Mouse (Mus musculus): ENCODE results near the gene Rpa1. TPM values are rescaled to one million over a fixed set of nuclear protein-coding genes. Genes with fewer than 3 reads are reported as not detected.

Rpa1 gene
- polyA plus RNA-seq, 1 experiment from 2014 or later = 69.1 TPM

DNA sequence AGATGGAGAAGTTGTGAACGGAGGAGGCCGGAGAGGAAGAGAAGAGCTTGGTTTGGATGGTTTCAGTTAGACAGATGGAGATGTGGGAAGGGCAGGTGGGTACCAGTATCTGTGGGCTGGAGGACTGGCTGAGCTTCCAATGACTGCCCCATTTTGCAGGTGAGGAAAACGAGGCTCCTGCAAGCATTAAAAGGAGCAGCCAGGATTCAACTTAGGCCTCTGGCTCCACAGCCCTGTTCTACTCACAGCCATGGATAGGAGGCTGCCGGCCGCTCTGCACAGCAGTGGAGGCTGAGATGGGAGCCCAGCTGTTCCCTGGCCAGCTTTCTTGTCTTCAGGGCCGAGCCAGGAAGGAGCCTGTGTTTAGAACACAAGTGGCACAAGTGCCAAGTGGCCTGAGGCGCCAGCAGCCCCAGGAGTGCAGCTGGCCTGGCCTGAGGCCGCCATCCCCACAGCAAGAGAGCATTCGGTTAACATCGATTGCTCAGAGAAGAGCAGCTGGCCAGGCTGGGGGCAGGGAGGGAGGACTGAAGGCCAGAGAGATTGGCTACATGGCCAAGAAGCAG lies 88.0 kb downstream of the Rpa1 start:
- Histone ChIP-seq H3K27ac (no peak overlapping the region; the same call in 1 of the 2 replicates), H3K4me1 (replicated peaks) (peaks cover 54% of the 10 kb centered on the region), H3K4me3 (replicated peaks) (no peak overlapping the region), H3K4me2 (replicated peaks) (no peak overlapping the region), H3K27me3 (no peaks in the 10 kb centered on the region), H3K9ac (replicated peaks) (no peak overlapping the region), H3K36me3 (no peaks in the 10 kb centered on the region), H3K9me3 (no peaks in the 10 kb centered on the region)
- ATAC-seq = no peak
- 67% methylated on average over 10 of the region's 10 CpGs for WGBS

DNA sequence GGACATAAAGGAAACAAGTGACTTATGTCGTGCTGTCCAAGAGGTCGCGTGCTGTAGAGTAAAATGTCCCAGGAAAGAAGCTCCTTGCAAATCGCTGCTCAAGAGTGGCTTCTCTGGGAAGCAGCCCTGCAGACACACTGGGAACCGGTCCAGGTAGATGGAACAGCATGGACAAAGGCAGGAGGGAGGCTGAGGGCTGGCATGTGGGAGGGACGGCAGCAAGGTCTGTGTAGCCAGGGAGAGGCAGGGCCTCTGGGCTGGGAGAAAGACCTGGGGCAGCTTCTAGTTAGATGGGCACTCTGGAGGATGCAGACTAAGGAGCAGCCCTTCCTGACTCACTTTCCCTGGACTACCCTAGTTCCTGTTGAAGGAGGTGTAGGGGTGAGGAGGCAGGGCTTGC lies 88.7 kb downstream of the Rpa1 start:
- no peak for ATAC-seq
- H3K4me3 ChIP-seq (replicated peaks) = no peak overlapping the region
- H3K27ac ChIP-seq = no peak overlapping the region
- peaks cover 57% of the 10 kb centered on the region for H3K4me1 ChIP-seq (replicated peaks)
- H3K4me2 ChIP-seq (replicated peaks) = no peak overlapping the region
- no peaks in the 10 kb centered on the region for H3K27me3 ChIP-seq
- 78% methylated on average over 6 of the region's 6 CpGs for WGBS
- no peaks in the 10 kb centered on the region for H3K9me3 ChIP-seq
- no peak overlapping the region for H3K9ac ChIP-seq (replicated peaks)
- H3K36me3 ChIP-seq = no peaks in the 10 kb centered on the region

DNA sequence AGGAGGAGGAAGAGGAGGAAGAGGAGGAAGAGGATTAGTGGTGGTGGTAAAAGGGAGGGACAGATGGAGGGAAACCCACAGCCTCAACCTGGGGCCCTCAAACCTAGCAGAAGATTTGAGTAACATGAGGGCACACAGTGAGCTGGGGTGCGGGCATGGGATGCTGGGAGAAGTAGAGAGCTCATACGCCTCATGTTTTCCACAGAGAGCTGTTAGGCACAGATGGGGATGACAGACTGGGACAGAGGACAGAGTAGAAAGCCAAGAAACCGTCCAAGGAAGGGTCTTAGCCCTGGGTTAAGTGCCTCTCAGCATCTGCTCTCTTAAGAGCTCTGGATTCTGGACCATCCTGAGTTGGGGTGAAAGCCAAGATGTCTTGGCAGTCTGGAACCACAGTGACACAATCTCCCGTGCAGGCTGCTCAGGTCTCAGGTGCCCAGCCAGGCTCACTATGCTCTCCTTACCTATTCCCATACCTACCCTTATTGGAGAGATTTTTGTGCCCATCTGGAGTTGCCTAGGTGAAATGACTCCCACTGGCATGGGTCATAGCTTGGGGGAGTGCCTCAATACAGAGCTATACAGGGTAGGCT lies 91.0 kb downstream of the Rpa1 start:
- no peak for ATAC-seq
- no peaks in the 10 kb centered on the region for H3K27me3 ChIP-seq
- 86% methylated on average over 4 of the region's 4 CpGs for WGBS

DNA sequence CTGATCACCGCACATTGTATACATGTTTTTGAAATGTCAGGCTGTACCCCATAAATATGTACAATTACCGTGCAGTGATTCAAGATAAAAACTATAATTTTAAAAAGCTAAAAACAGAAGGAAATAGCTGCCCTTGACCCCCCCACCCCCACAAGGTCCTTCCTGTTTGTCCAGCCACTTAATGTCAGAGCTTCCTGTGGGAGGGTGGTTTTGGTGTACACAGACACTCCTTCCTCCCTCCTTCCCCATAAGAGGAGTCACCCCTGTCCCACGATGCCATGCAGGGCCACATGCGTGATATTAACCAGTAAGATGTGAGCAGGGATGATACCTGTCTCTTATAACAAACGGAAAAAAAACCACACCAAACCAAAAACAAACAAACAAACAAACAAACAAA lies 92.8 kb downstream of the Rpa1 start:
- peaks cover 29% of the 10 kb centered on the region for H3K4me1 ChIP-seq (replicated peaks)
- no peak overlapping the region for H3K27ac ChIP-seq
- H3K9ac ChIP-seq (replicated peaks) = no peak overlapping the region
- H3K36me3 ChIP-seq = no peaks in the 10 kb centered on the region
- 89% methylated on average over 5 of the region's 5 CpGs for WGBS
- ATAC-seq = no peak
- no peaks in the 10 kb centered on the region for H3K27me3 ChIP-seq
- no peak overlapping the region for H3K4me2 ChIP-seq (replicated peaks)
- no peaks in the 10 kb centered on the region for H3K9me3 ChIP-seq
- H3K4me3 ChIP-seq (replicated peaks) = no peak overlapping the region

More for the DNA sequence above, 91.0 kb downstream of the Rpa1 start:
- no peak overlapping the region for H3K27ac ChIP-seq
- no peak overlapping the region for H3K9ac ChIP-seq (replicated peaks)
- no peaks in the 10 kb centered on the region for H3K36me3 ChIP-seq
- H3K4me1 ChIP-seq (replicated peaks) = peaks cover 37% of the 10 kb centered on the region
- H3K4me3 ChIP-seq (replicated peaks) = no peak overlapping the region
- no peak overlapping the region for H3K4me2 ChIP-seq (replicated peaks)
- no peaks in the 10 kb centered on the region for H3K9me3 ChIP-seq

DNA sequence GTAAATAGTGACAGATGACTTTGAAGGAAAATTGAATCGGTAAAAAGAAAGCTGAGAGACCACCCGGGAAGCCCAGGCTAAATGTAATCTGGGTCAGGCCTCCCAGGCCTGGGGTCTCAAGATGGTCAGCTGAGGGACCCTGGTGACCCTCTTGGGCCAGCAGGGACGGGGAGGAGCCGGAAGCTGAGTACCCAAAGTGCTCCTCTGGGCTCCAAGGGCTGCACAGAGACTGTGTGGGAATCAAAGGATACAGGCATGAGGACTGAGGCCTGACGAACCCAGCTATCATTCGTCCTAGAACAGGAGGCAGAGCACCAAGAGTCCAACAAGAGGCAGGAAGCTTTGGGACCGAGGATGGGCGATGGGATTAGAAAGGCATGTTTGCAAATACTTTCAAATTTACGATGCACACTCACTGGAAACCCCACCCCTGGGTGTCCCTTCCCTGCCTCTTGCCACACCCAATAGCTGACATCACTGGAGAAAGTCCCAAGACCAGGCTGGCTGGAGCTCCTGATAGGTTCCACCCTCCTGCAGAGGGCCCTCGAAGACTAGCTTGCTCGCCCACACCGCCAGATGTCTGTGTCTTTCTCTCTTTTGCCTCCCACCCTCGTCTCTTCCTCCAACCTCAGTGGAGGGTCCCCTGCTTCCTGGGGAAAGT lies 93.7 kb downstream of the Rpa1 start:
- Histone ChIP-seq H3K4me3 (replicated peaks) (no peak overlapping the region), H3K27ac (0 out of 2 replicates have a peak overlapping the region, but pooled peaks have one; percentile 44), H3K9ac (replicated peaks) (no peak overlapping the region), H3K9me3 (no peaks in the 10 kb centered on the region), H3K4me2 (replicated peaks) (no peak overlapping the region), H3K27me3 (no peaks in the 10 kb centered on the region), H3K36me3 (no peaks in the 10 kb centered on the region), H3K4me1 (replicated peaks) (peaks cover 34% of the 10 kb centered on the region)
- ATAC-seq = no peak
- WGBS = 75% methylated on average over 13 of the region's 13 CpGs

DNA sequence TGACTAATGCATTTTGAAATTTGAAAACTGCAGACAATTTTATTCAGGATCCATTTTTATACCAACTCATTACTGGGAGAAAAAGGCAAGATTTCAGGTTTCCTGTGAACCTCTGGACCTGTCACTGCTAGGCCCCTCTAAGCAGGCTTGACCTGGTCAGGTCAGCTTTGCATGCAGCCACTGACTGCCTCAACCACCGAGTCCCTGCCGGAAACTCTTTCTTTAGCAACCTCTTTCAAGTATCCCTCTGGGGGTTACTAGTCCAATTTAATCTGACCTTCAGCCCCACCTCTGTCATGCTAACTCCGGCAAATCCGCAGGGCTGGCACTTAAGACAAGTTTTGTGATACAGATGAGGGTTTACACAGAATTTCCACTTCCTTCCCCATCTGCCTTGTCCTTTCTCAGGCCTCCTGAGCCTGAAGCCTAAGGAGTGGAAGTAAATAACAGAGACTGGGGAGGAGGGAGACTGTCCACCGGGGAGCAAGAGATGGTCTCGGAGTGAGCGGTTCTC lies 96.5 kb downstream of the Rpa1 start:
- 43% methylated on average over 7 of the region's 7 CpGs for WGBS
- Histone ChIP-seq H3K27ac (0 out of 2 replicates have a peak overlapping the region, but pooled peaks have one; percentile 7), H3K9me3 (no peaks in the 10 kb centered on the region), H3K36me3 (no peaks in the 10 kb centered on the region), H3K4me1 (replicated peaks) (peaks cover 38% of the 10 kb centered on the region), H3K9ac (replicated peaks) (no peak overlapping the region), H3K4me3 (replicated peaks) (no peak overlapping the region), H3K27me3 (no peaks in the 10 kb centered on the region), H3K4me2 (replicated peaks) (no peak overlapping the region)
- ATAC-seq = no peak

DNA sequence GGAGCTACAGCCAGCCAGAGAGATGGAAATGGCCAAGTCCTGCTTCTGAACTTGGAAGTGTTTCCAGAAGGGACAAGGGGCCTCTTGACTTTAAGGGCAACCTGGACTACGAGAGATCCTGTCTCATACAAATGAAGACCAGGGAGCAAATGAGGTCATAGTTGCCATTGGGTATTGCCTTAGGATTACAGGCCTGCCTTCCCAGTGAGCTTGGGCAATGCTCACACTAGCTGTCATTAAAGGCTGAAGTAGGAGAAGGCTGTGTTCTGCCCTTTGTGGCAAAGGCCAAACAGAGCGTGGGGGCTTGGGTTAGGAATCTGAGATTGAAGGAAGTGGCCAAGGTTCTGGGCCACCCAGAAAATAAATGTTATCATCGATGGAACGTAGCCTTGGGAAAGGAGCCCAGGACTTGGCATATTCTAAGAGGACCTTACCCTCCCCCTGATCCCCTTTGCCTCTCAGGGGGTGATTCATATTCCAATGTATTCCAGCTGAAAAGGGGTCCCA lies 97.1 kb downstream of the Rpa1 start:
- 71% methylated on average over 4 of the region's 4 CpGs for WGBS
- no peak overlapping the region for H3K4me2 ChIP-seq (replicated peaks)

DNA sequence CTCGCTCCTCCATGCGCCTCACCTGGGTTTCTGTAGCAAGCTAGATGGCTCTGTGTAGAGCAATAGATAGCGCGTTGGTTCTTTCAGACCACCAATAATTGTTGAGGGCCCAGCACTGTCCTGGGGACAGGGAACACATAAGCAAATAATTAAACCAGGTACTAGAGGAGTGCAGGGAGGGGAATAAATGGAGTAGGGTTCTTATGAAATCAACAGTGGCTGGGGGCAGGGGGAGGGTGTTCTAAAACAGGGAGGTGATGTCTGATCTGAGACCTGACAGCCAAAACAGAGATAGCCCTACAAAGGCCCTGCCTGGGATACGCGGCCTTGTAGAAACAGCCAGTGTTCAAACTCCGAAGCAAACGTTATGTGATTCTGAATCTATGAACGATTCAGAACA lies 98.5 kb downstream of the Rpa1 start:
- peak overlapping the region; percentile 35 for H3K27ac ChIP-seq
- H3K4me1 ChIP-seq (replicated peaks) = peaks cover 49% of the 10 kb centered on the region
- no peaks in the 10 kb centered on the region for H3K9me3 ChIP-seq
- no peaks in the 10 kb centered on the region for H3K36me3 ChIP-seq
- H3K27me3 ChIP-seq = no peaks in the 10 kb centered on the region
- ATAC-seq = no peak
- no peak overlapping the region for H3K4me2 ChIP-seq (replicated peaks)
- no peak overlapping the region for H3K9ac ChIP-seq (replicated peaks)
- WGBS = 83% methylated on average over 9 of the region's 9 CpGs
- no peak overlapping the region for H3K4me3 ChIP-seq (replicated peaks)

More for the DNA sequence above, 97.1 kb downstream of the Rpa1 start:
- H3K9me3 ChIP-seq = no peaks in the 10 kb centered on the region
- H3K4me1 ChIP-seq (replicated peaks) = peaks cover 40% of the 10 kb centered on the region
- H3K27ac ChIP-seq = no peak overlapping the region
- no peak overlapping the region for H3K4me3 ChIP-seq (replicated peaks)
- no peaks in the 10 kb centered on the region for H3K27me3 ChIP-seq
- H3K36me3 ChIP-seq = no peaks in the 10 kb centered on the region
- H3K9ac ChIP-seq (replicated peaks) = no peak overlapping the region
- no peak for ATAC-seq

Small RNA genes within 50 kb of the gene (microRNA-seq; reads per million reads assigned to microRNA genes)
- not detected for gene Gm47300

Other genes starting within 250 kb of the Rpa1 start
- 1.2 and 2.4 TPM in 2 replicates for gene Hic1, start 178.8 kb downstream of the Rpa1 start, polyA plus RNA-seq (2015; fragmentation: Nextera tagmentation; extraction: Ambion mirVana)
- 19.8 and 22.4 TPM in 2 replicates for gene Ovca2, start 169.5 kb downstream of the Rpa1 start, polyA plus RNA-seq (2015; fragmentation: Nextera tagmentation; extraction: Ambion mirVana)
- gene Dph1, start 157.1 kb downstream of the Rpa1 start, polyA plus RNA-seq (2015; fragmentation: Nextera tagmentation; extraction: Ambion mirVana) = 14.9 and 15.4 TPM in 2 replicates
- 12.4 and 12.7 TPM in 2 replicates for gene Rtn4rl1, start 154.5 kb downstream of the Rpa1 start, polyA plus RNA-seq (2015; fragmentation: Nextera tagmentation; extraction: Ambion mirVana)
- 15.3 and 15.5 TPM in 2 replicates for gene Smyd4, start 109 bp upstream of the Rpa1 start, polyA plus RNA-seq (2015; fragmentation: Nextera tagmentation; extraction: Ambion mirVana)
- gene Serpinf1, start 74.4 kb upstream of the Rpa1 start, polyA plus RNA-seq (2015; fragmentation: Nextera tagmentation; extraction: Ambion mirVana) = 27.5 and 31.5 TPM in 2 replicates
- gene Serpinf2, start 91.3 kb upstream of the Rpa1 start, polyA plus RNA-seq (2015; fragmentation: Nextera tagmentation; extraction: Ambion mirVana) = 0.07 TPM in 1 of 2 replicates, not detected in the other
- gene Wdr81, start 106.4 kb upstream of the Rpa1 start, polyA plus RNA-seq (2015; fragmentation: Nextera tagmentation; extraction: Ambion mirVana) = 6.8 and 8.1 TPM in 2 replicates
- gene Tlcd2, start 113.4 kb upstream of the Rpa1 start, polyA plus RNA-seq (2015; fragmentation: Nextera tagmentation; extraction: Ambion mirVana) = 2.0 and 2.5 TPM in 2 replicates
- 58.2 and 61.8 TPM in 2 replicates for gene Prpf8, start 138.5 kb upstream of the Rpa1 start, polyA plus RNA-seq (2015; fragmentation: Nextera tagmentation; extraction: Ambion mirVana)
- gene Rilp, start 161.8 kb upstream of the Rpa1 start, polyA plus RNA-seq (2015; fragmentation: Nextera tagmentation; extraction: Ambion mirVana) = 0.97 and 1.2 TPM in 2 replicates
- 3.4 and 3.5 TPM in 2 replicates for gene Scarf1, start 165.2 kb upstream of the Rpa1 start, polyA plus RNA-seq (2015; fragmentation: Nextera tagmentation; extraction: Ambion mirVana)
- gene Slc43a2, start 183.4 kb upstream of the Rpa1 start, polyA plus RNA-seq (2015; fragmentation: Nextera tagmentation; extraction: Ambion mirVana) = 16.4 and 17.3 TPM in 2 replicates
- gene Pitpna, start 239.8 kb upstream of the Rpa1 start, polyA plus RNA-seq (2015; fragmentation: Nextera tagmentation; extraction: Ambion mirVana) = 77.8 and 99.2 TPM in 2 replicates